Mouse (Mus musculus) midbrain, embryonic 16.5 days (tissue): ENCODE results near the gene Dhx58. TPM values are rescaled to one million over a fixed set of nuclear protein-coding genes. Genes with fewer than 3 reads are reported as not detected.

ENCODE experiments used
- ATAC-seq: fragments of 200-750 bp; cut with Nextera tagmentation; 2 replicates; pipeline ENCODE4 v1.8.0; 2017; ENCODE audit warnings: moderate TSS enrichment
- H3K27ac ChIP-seq: fragments of 300-500 bp; sonication (generic); 2 replicates; pipeline ENCODE4 v1.5.1; 2014; ENCODE audit warnings: mild to moderate bottlenecking, low read length, mixed read lengths
- H3K27me3 ChIP-seq: fragments of 300-500 bp; sonication (generic); 2 replicates; pipeline ENCODE4 v1.6.1; 2014; ENCODE audit warnings: low read depth, low read length, mixed read lengths; ENCODE audit not compliant: control insufficient read depth, insufficient read depth
- H3K36me3 ChIP-seq: fragments of 300-500 bp; sonication (generic); 2 replicates; pipeline ENCODE4 v1.6.1; 2014; ENCODE audit warnings: mild to moderate bottlenecking, low read length, moderate library complexity, mixed read lengths; ENCODE audit not compliant: control insufficient read depth, insufficient read depth
- H3K4me1 ChIP-seq: fragments of 300-500 bp; sonication (generic); 2 replicates; pipeline ENCODE4 v1.6.1; 2014; ENCODE audit warnings: mild to moderate bottlenecking, low read length, mixed read lengths; ENCODE audit not compliant: control insufficient read depth, insufficient read depth
- H3K4me2 ChIP-seq: fragments of 300-500 bp; sonication (generic); 2 replicates; pipeline ENCODE4 v1.6.1; 2014; ENCODE audit warnings: mild to moderate bottlenecking, low read length, mixed read lengths
- H3K4me3 ChIP-seq: fragments of 300-500 bp; sonication (generic); 2 replicates; pipeline ENCODE4 v1.5.1; 2014; ENCODE audit warnings: low read depth, mild to moderate bottlenecking, low read length, moderate library complexity, mixed read lengths
- H3K9ac ChIP-seq: fragments of 300-500 bp; sonication (generic); 2 replicates; pipeline ENCODE4 v1.6.1; 2014; ENCODE audit warnings: low read depth, low read length, mixed read lengths
- H3K9me3 ChIP-seq: fragments of 300-500 bp; sonication (generic); replicated peaks from 2 replicates; pipeline ENCODE4 v1.6.1; 2014; ENCODE audit warnings: mild to moderate bottlenecking, low read length, mixed read lengths; ENCODE audit not compliant: control insufficient read depth, poor library complexity, severe bottlenecking
- WGBS: fragments of 180-500 bp; shearing (Covaris S2); extraction: QIAGEN DNeasy Blood & Tissue Kit; methylation state at CpG from one replicate; pipeline ENCODE4 v1.1.7; 2014; 5-methylcytosine and 5-hydroxymethylcytosine counted together
- polyA plus RNA-seq: library from polyadenylated mRNA; unstranded; fragments of >200 nt; fragmentation: Nextera tagmentation; extraction: Ambion mirVana; gene quantifications from 2 replicates; pipeline ENCODE4 v1.2.1, GENCODE M21; 2015

The Dhx58 gene
- polyA plus RNA-seq, 1 experiment from 2014 or later: 2.8 TPM

GRCm38 (mm10) chr11:100684084-100684483 is 20.0 kb downstream of the Dhx58 start:
- H3K4me3 ChIP-seq: no peak overlapping the region
- H3K4me2 ChIP-seq: no peak overlapping the region
- H3K36me3 ChIP-seq: no peaks in the 10 kb centered on the region
- H3K9me3 ChIP-seq: no peaks in the 10 kb centered on the region
- no peaks in the 10 kb centered on the region for H3K4me1 ChIP-seq
- H3K27me3 ChIP-seq: no peaks in the 10 kb centered on the region
- no peak overlapping the region for H3K9ac ChIP-seq
- WGBS: 80% methylated on average over 2 of the region's 2 CpGs
- ATAC-seq: no peak
- no peak overlapping the region for H3K27ac ChIP-seq

DNA sequence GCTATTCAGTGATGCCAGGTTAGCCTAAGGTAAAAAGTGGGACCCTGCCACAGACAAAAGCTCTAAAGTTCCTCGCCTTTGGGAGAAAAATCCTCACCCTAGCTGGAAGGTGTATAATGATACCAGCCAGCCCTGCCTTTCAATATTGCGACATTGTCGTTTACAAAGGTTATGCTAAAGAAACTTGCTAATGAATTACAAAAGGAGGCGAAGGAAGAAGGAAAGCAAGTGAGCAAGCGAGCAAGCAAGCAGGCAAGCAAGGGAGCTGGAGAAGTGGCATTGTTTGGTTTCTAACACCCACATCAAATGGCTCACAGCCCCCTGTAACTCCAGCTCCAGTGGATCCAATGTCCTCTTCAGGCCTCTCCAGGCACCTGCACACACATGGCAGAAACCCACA is 21.5 kb downstream of the Dhx58 start:
- Histone ChIP-seq H3K4me3 (no peak overlapping the region), H3K4me2 (no peak overlapping the region)
- WGBS: 80% methylated on average over 5 of the region's 5 CpGs

GRCm38 (mm10) chr11:100681826-100682225 is 22.2 kb downstream of the Dhx58 start:
- no peaks in the 10 kb centered on the region for H3K27me3 ChIP-seq
- H3K4me2 ChIP-seq: no peak overlapping the region
- WGBS: 83% methylated on average over 5 of the region's 5 CpGs
- H3K27ac ChIP-seq: no peak overlapping the region
- no peak for ATAC-seq
- H3K9me3 ChIP-seq: no peaks in the 10 kb centered on the region
- no peak overlapping the region for H3K9ac ChIP-seq
- no peaks in the 10 kb centered on the region for H3K36me3 ChIP-seq
- H3K4me1 ChIP-seq: no peaks in the 10 kb centered on the region
- H3K4me3 ChIP-seq: no peak overlapping the region

More for the DNA sequence above, 21.5 kb downstream of the Dhx58 start:
- Histone ChIP-seq H3K9me3 (no peaks in the 10 kb centered on the region), H3K27ac (no peak overlapping the region), H3K27me3 (no peaks in the 10 kb centered on the region), H3K4me1 (no peaks in the 10 kb centered on the region), H3K9ac (no peak overlapping the region), H3K36me3 (no peaks in the 10 kb centered on the region)
- no peak for ATAC-seq

- ATAC-seq: no peak
- Histone ChIP-seq H3K9me3 (no peaks in the 10 kb centered on the region), H3K27ac (no peak overlapping the region), H3K36me3 (no peaks in the 10 kb centered on the region), H3K4me3 (no peak overlapping the region), H3K4me2 (no peak overlapping the region), H3K27me3 (no peaks in the 10 kb centered on the region), H3K9ac (0 out of 2 replicates have a peak overlapping the region, but pooled peaks have one; percentile 6), H3K4me1 (peaks cover 2% of the 10 kb centered on the region; the same call in 1 of the 2 replicates)
- 44% methylated on average over 7 of the region's 7 CpGs for whole genome bisulfite sequencing
Observed at GRCm38 (mm10) chr11:100677810-100678209, 26.3 kb downstream of the Dhx58 start.

- Histone ChIP-seq H3K9ac (peak overlapping the region; percentile 51; the same call in 1 of the 2 replicates), H3K4me3 (no peak overlapping the region)
- WGBS: 1% methylated on average over 23 of the region's 23 CpGs
Observed at GRCm38 (mm10) chr11:100673169-100673568, 30.9 kb downstream of the Dhx58 start.

DNA sequence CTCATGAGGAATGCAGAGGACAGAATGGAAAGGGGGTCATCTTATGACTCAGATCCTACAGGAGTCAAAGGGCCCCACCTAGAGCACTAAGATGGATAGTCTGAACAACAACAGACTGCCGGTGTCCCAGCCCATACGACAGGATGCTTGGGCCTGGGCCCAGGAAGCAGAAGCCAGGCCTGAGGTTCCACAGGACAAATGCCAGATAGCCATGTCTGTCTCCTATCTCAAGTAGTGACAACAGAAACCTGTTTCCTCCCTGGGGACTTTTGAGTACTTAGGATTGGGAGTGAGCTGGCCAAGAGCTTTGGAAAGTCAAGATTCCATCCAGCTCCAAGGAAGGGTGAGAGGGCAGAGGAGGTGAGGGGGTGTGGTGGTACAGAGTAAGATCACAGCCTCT is 32.1 kb downstream of the Dhx58 start:
- no peak overlapping the region for H3K4me3 ChIP-seq
- H3K4me1 ChIP-seq: peaks cover 2% of the 10 kb centered on the region; the same call in 1 of the 2 replicates
- no peak overlapping the region for H3K9ac ChIP-seq
- no peaks in the 10 kb centered on the region for H3K9me3 ChIP-seq
- WGBS: 91% methylated on average over 2 of the region's 2 CpGs
- no peak overlapping the region for H3K27ac ChIP-seq
- no peak for ATAC-seq
- H3K4me2 ChIP-seq: no peak overlapping the region
- no peaks in the 10 kb centered on the region for H3K36me3 ChIP-seq
- no peaks in the 10 kb centered on the region; the same call in 1 of the 2 replicates for H3K27me3 ChIP-seq

More at GRCm38 (mm10) chr11:100673169-100673568, 30.9 kb downstream of the Dhx58 start:
- Histone ChIP-seq H3K4me1 (peaks cover 2% of the 10 kb centered on the region; the same call in 1 of the 2 replicates), H3K4me2 (peak overlapping the region; percentile 35), H3K27ac (no peak overlapping the region), H3K9me3 (no peaks in the 10 kb centered on the region), H3K27me3 (no peaks in the 10 kb centered on the region; the same call in 1 of the 2 replicates), H3K36me3 (no peaks in the 10 kb centered on the region)
- no peak for ATAC-seq

DNA sequence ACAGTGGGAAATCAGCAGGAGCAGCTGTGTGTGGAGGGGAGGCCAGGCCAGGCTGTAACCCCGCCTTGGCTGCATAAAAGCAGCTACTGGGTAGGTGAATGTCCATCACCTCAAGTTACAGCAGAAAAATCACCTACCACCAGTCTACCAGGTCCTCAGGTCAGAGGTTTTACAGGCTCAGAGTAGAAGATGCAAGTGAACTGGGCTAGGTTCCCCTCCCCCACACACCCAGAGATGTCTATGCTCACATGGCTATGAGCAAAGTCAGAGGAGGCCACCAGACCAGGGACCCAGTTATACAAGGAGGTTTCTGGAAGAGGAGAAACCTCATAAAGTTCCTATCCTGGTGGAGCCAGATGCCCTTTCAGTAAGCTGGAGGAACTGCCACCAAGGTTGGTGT is 33.0 kb downstream of the Dhx58 start:
- H3K4me3 ChIP-seq: no peak overlapping the region
- H3K27ac ChIP-seq: no peak overlapping the region
- H3K4me2 ChIP-seq: no peak overlapping the region
- no peaks in the 10 kb centered on the region for H3K36me3 ChIP-seq
- 79% methylated on average over 1 of the region's 1 CpGs for WGBS
- no peaks in the 10 kb centered on the region for H3K9me3 ChIP-seq
- H3K4me1 ChIP-seq: peaks cover 2% of the 10 kb centered on the region; the same call in 1 of the 2 replicates
- no peak overlapping the region for H3K9ac ChIP-seq
- no peaks in the 10 kb centered on the region; the same call in 1 of the 2 replicates for H3K27me3 ChIP-seq
- ATAC-seq: no peak

DNA sequence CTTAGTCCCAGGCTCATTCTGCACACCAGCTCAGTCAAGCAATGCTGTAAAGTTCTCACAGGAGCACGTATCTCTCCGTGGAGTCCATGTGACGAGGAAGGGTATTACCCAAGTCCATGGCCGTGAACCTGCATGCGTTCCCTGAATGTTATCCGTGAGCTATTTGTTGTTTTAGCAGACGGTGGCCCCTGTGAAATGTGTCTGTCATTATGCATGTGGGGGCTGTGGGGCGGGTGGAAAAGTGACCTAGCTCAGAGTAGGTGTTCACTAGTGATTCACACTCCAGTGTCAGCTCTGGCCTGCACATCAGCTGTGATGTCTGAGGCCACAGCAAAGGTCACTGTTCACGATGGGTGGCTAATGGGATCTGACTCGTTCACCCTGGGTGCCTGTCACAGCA is 44.3 kb downstream of the Dhx58 start:
- no peak overlapping the region for H3K27ac ChIP-seq
- H3K4me2 ChIP-seq: no peak overlapping the region
- H3K9me3 ChIP-seq: no peaks in the 10 kb centered on the region
- H3K9ac ChIP-seq: no peak overlapping the region
- no peaks in the 10 kb centered on the region for H3K36me3 ChIP-seq
- H3K4me3 ChIP-seq: no peak overlapping the region
- ATAC-seq: no peak
- no peaks in the 10 kb centered on the region for H3K27me3 ChIP-seq
- WGBS: 73% methylated on average over 10 of the region's 10 CpGs
- no peaks in the 10 kb centered on the region for H3K4me1 ChIP-seq

DNA sequence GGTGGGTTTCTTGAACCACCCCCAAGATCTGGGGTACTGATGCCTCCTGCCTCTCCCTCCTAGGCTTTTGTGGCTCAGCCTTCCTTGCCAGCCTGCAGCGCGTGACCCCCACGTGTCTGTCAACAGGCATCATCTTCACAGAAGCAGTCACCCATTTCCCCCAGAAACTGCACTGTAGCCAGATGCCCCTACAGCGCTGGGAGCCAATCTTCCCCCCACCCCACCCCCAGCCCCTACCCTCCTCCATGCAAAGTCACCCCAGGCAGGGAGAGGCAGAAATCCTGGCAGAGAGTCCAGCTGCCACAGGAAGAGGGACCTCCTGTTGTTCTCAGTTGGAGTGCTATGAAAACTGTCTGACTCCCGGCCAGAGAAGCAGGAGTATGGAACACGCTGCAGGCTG is 47.6 kb downstream of the Dhx58 start:
- Histone ChIP-seq H3K4me1 (no peaks in the 10 kb centered on the region), H3K4me3 (no peak overlapping the region), H3K9me3 (no peaks in the 10 kb centered on the region), H3K4me2 (no peak overlapping the region), H3K36me3 (no peaks in the 10 kb centered on the region), H3K27ac (no peak overlapping the region), H3K9ac (no peak overlapping the region), H3K27me3 (no peaks in the 10 kb centered on the region; the same call in 1 of the 2 replicates)
- no peak for ATAC-seq
- 12% methylated on average over 6 of the region's 6 CpGs for WGBS
